ENCODE assay signal across 41 mouse cellular contexts in the genomic region with DNA sequence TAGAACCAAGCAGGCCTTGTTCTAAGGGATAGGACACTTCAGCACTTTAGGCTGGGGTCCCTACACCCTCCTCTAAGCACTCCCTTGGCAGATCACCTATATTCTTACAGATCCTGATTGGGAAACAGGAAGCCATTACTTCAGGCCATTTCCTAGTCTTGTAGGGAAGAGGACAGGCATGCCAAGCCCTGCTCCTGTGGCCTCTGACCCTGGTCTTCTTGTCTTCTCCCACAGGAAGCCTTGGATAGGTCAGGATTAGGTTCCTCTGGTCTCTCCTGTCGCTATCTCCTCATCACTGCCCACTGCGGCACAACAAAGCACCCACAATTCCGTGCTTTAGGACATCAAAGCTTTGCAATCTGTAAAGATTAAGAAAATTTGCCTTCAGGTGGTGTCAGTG. TPM values are rescaled to one million over a fixed set of nuclear protein-coding genes. Genes with fewer than 3 reads are reported as not detected.
A peak's percentile ranks its signal among the peaks of the same experiment; 100 is the strongest.
DNase-seq lines count a peak whose midpoint lies in the region; ATAC-seq and TF ChIP-seq lines count a peak whose summit lies in the region.
"Had no signal": no experiment of that assay in that cellular context is flagged by ENCODE, and none has a peak within 500 bp of the region (broad histone marks: within the 10 kb centered on the region; RNA-seq: fewer than 3 reads in every experiment).

No protein-coding gene starts in this region.

- WGBS in heart, embryonic 11.5 days (ENCODE audit: insufficient replicate concordance), result 58% methylated on average over 3 of the region's 3 CpGs
- 57% methylated on average over 3 of the region's 3 CpGs for WGBS in bone marrow, adult 2 months
- WGBS in kidney, embryonic 14.5 days, result 74% methylated on average over 3 of the region's 3 CpGs
- WGBS in forebrain, embryonic 15.5 days, result 91% methylated on average over 3 of the region's 3 CpGs

- H3K4me2 ChIP-seq in heart, embryonic 11.5 days, result no peak overlapping the region
- H3K4me2 ChIP-seq in kidney, embryonic 14.5 days (replicated peaks; ENCODE audit: low read depth, low read length), result no peak overlapping the region
- no peak overlapping the region for H3K4me2 ChIP-seq in forebrain, embryonic 15.5 days (replicated peaks)
- H3K4me2 ChIP-seq: embryonic facial prominence, embryonic 13.5 days; hindbrain, embryonic 15.5 days; limb, embryonic 15.5 days; liver, embryonic 13.5 days had no signal

- H3K36me3 ChIP-seq in heart, embryonic 11.5 days (ENCODE audit: control insufficient read depth, insufficient read depth, low read length), result no peaks in the 10 kb centered on the region
- no peaks in the 10 kb centered on the region for H3K36me3 ChIP-seq in kidney, embryonic 14.5 days (ENCODE audit: control insufficient read depth, insufficient read depth, low read length)
- no peaks in the 10 kb centered on the region for H3K36me3 ChIP-seq in forebrain, embryonic 15.5 days
- H3K36me3 ChIP-seq: embryonic facial prominence, embryonic 13.5 days; forebrain, embryonic 10.5 days; heart, embryonic 10.5 days; hindbrain, embryonic 10.5 days; hindbrain, embryonic 15.5 days; limb, embryonic 10.5 days; limb, embryonic 15.5 days; liver, embryonic 13.5 days had no signal

- no peak for TF ChIP-seq POLR2A in bone marrow, adult 2 months (IDR thresholded peaks at IDR 0.05; ENCODE audit: borderline replicate concordance, control insufficient read depth, low read depth, low read length)

- H3K27me3 ChIP-seq in heart, embryonic 11.5 days (ENCODE audit: control insufficient read depth, insufficient read depth, low read length), result no peaks in the 10 kb centered on the region
- no peaks in the 10 kb centered on the region for H3K27me3 ChIP-seq in kidney, embryonic 14.5 days (ENCODE audit: control insufficient read depth, insufficient read depth, low read length)
- H3K27me3 ChIP-seq in forebrain, embryonic 15.5 days, result no peaks in the 10 kb centered on the region
- H3K27me3 ChIP-seq: hindbrain, embryonic 15.5 days; limb, embryonic 15.5 days; Patski had no signal

- H3K27ac ChIP-seq in heart, embryonic 11.5 days (ENCODE audit: low read depth, low read length), result no peak overlapping the region
- peak overlapping the region; percentile 19 for H3K27ac ChIP-seq in bone marrow, adult 2 months (ENCODE audit: control insufficient read depth, insufficient read depth, low read depth, low read length, poor library complexity)
- peak overlapping the region; percentile 38; the same call in 1 of the 2 replicates for H3K27ac ChIP-seq in kidney, embryonic 14.5 days (ENCODE audit: low read depth, low read length)
- no peak overlapping the region for H3K27ac ChIP-seq in forebrain, embryonic 15.5 days (replicated peaks)
- H3K27ac ChIP-seq: embryonic facial prominence, embryonic 13.5 days; forebrain, embryonic 10.5 days; heart, embryonic 10.5 days; hindbrain, embryonic 10.5 days; hindbrain, embryonic 15.5 days; limb, embryonic 10.5 days; limb, embryonic 15.5 days; liver, embryonic 13.5 days; stomach, postnatal 0 days had no signal

- DNase-seq in heart, adult 11 months, result peak; percentile 87
- peak; percentile 45 for DNase-seq in kidney, postnatal 14 days
- no peak for DNase-seq in spleen, postnatal 14 days (ENCODE audit: low spot score in 2 of 2)
- no peak for DNase-seq in adrenal gland, postnatal 10 days
- DNase-seq: cerebellum, adult 8-10 months; cerebellum, postnatal 36 days; layer of hippocampus, postnatal 36 days; liver, embryonic 13.5 days; lung, adult 18-20 months; lung, postnatal 4 days; midbrain, embryonic 14.5 days; right cerebral cortex, postnatal 25 days; spleen, adult 18-20 months; thymus, adult 18-20 months; thymus, postnatal 25 days had no signal

- no peak for TF ChIP-seq CTCF in bone marrow, adult 2 months (IDR thresholded peaks at IDR 0.05; ENCODE audit: control insufficient read depth, insufficient read depth, low read length)

- H3K4me1 ChIP-seq in heart, embryonic 11.5 days (ENCODE audit: control insufficient read depth, insufficient read depth, low read length), result no peaks in the 10 kb centered on the region; the same call in none of the 2 replicates
- H3K4me1 ChIP-seq in bone marrow, adult 2 months (ENCODE audit: control insufficient read depth, insufficient read depth, low read length), result peaks cover 17% of the 10 kb centered on the region
- no peaks in the 10 kb centered on the region for H3K4me1 ChIP-seq in kidney, embryonic 14.5 days (ENCODE audit: control insufficient read depth, insufficient read depth, low read length)
- peaks cover 4% of the 10 kb centered on the region; the same call in 1 of the 2 replicates for H3K4me1 ChIP-seq in forebrain, embryonic 15.5 days
- H3K4me1 ChIP-seq: limb, embryonic 15.5 days had no signal

- ATAC-seq in heart, embryonic 11.5 days (replicated peaks; ENCODE audit: insufficient number of reproducible peaks, low FRiP score, low TSS enrichment), result no peak
- no peak for ATAC-seq in kidney, embryonic 14.5 days (ENCODE audit: low FRiP score, low TSS enrichment)
- ATAC-seq in forebrain, embryonic 15.5 days (replicated peaks), result no peak
- ATAC-seq: forebrain, embryonic 16.5 days; inflammation-experienced regulatory T-cells, adult 6 months; lung, postnatal 0 days; Patski had no signal

- H3K9me3 ChIP-seq in heart, embryonic 11.5 days (replicated peaks; ENCODE audit: control insufficient read depth, low read length), result no peaks in the 10 kb centered on the region
- no peaks in the 10 kb centered on the region for H3K9me3 ChIP-seq in kidney, embryonic 14.5 days (ENCODE audit: control insufficient read depth, low read length)
- no peaks in the 10 kb centered on the region for H3K9me3 ChIP-seq in forebrain, embryonic 15.5 days
- H3K9me3 ChIP-seq: embryonic facial prominence, embryonic 13.5 days; forebrain, embryonic 10.5 days; heart, embryonic 10.5 days; hindbrain, embryonic 10.5 days; hindbrain, embryonic 15.5 days; limb, embryonic 10.5 days; limb, embryonic 15.5 days; liver, embryonic 13.5 days had no signal

- H3K4me3 ChIP-seq in heart, embryonic 11.5 days (ENCODE audit: low read depth, low read length), result no peak overlapping the region
- H3K4me3 ChIP-seq in bone marrow, adult 2 months (replicated peaks; ENCODE audit: control insufficient read depth, low read depth, low read length), result no peak overlapping the region
- H3K4me3 ChIP-seq in kidney, embryonic 14.5 days (ENCODE audit: low read length), result no peak overlapping the region
- no peak overlapping the region for H3K4me3 ChIP-seq in forebrain, embryonic 15.5 days
- H3K4me3 ChIP-seq: embryonic facial prominence, embryonic 13.5 days; forebrain, embryonic 10.5 days; heart, embryonic 10.5 days; hindbrain, embryonic 10.5 days; hindbrain, embryonic 15.5 days; limb, embryonic 10.5 days; limb, embryonic 15.5 days; liver, embryonic 13.5 days had no signal

- H3K9ac ChIP-seq in heart, embryonic 11.5 days (ENCODE audit: low read depth, low read length), result no peak overlapping the region
- H3K9ac ChIP-seq in kidney, embryonic 14.5 days (ENCODE audit: low read depth, low read length), result no peak overlapping the region
- no peak overlapping the region for H3K9ac ChIP-seq in forebrain, embryonic 15.5 days (replicated peaks)
- H3K9ac ChIP-seq: embryonic facial prominence, embryonic 13.5 days; hindbrain, embryonic 15.5 days; limb, embryonic 15.5 days; liver, embryonic 13.5 days had no signal

RNA-seq across cellular contexts. Expression of gene Gm10160, which starts 3.9 kb away (rescaled TPM):
- not detected in 2 replicates for polyA plus RNA-seq in heart, embryonic 11.5 days (2014; fragmentation: Nextera tagmentation; extraction: Ambion mirVana)
- not detected in 2 replicates for polyA plus RNA-seq in bone marrow, adult 2 months (2011; ENCODE audit: insufficient read depth, insufficient read length, low replicate concordance, missing spikeins)
- not detected in 2 replicates for polyA plus RNA-seq in kidney, embryonic 14.5 days (2014; fragmentation: Nextera tagmentation; extraction: Ambion mirVana)
- not detected in 2 replicates for polyA plus RNA-seq in forebrain, embryonic 15.5 days (2015; fragmentation: Nextera tagmentation; extraction: Ambion mirVana)
- total RNA-seq in adrenal gland, postnatal 10 days (2021), result not detected
- total RNA-seq: adrenal gland, postnatal 36 days; gastrocnemius, adult 8-10 months; layer of hippocampus, postnatal 36 days; left cerebral cortex, postnatal 10 days; megakaryocyte-erythroid progenitor cell, adult 5-6 weeks; MEL; neutrophil, adult 5-6 weeks had no signal
- polyA plus RNA-seq: embryonic facial prominence, embryonic 13.5 days; forebrain, embryonic 10.5 days; forebrain, embryonic 16.5 days; gonadal fat pad, adult 2 months; heart, embryonic 10.5 days; heart, embryonic 16.5 days; hindbrain, embryonic 10.5 days; hindbrain, embryonic 15.5 days; inflammation-experienced regulatory T-cells, adult 6 months; large intestine, adult 2 months; limb, embryonic 10.5 days; limb, embryonic 15.5 days; liver, embryonic 13.5 days; lung, postnatal 0 days; midbrain, embryonic 14.5 days; neural tube, embryonic 11.5 days; Patski; stomach, postnatal 0 days had no signal

RNA-seq across cellular contexts. Expression of gene Tm6sf1, which starts 7.1 kb away (rescaled TPM):
- polyA plus RNA-seq in heart, embryonic 11.5 days (2014; fragmentation: Nextera tagmentation; extraction: Ambion mirVana), result 27.0 and 29.4 TPM in 2 replicates
- 13.0 and 46.2 TPM in 2 replicates for polyA plus RNA-seq in bone marrow, adult 2 months (2011; ENCODE audit: insufficient read depth, insufficient read length, low replicate concordance, missing spikeins)
- 12.0 and 16.0 TPM in 2 replicates for polyA plus RNA-seq in kidney, embryonic 14.5 days (2014; fragmentation: Nextera tagmentation; extraction: Ambion mirVana)
- polyA plus RNA-seq in forebrain, embryonic 15.5 days (2015; fragmentation: Nextera tagmentation; extraction: Ambion mirVana), result 7.1 and 7.6 TPM in 2 replicates
- 10 to 100 TPM; 15.8 to 21.2 TPM for total RNA-seq in adrenal gland, postnatal 10 days (2021)

RNA-seq across cellular contexts. Expression of gene Btbd1, which starts 22.5 kb away (rescaled TPM):
- polyA plus RNA-seq in heart, embryonic 11.5 days (2014; fragmentation: Nextera tagmentation; extraction: Ambion mirVana), result 94.0 and 94.8 TPM in 2 replicates
- 20.6 and 37.0 TPM in 2 replicates for polyA plus RNA-seq in bone marrow, adult 2 months (2011; ENCODE audit: insufficient read depth, insufficient read length, low replicate concordance, missing spikeins)
- 54.7 and 88.8 TPM in 2 replicates for polyA plus RNA-seq in kidney, embryonic 14.5 days (2014; fragmentation: Nextera tagmentation; extraction: Ambion mirVana)
- polyA plus RNA-seq in forebrain, embryonic 15.5 days (2015; fragmentation: Nextera tagmentation; extraction: Ambion mirVana), result 96.3 and 108 TPM in 2 replicates
- total RNA-seq in adrenal gland, postnatal 10 days (2021), result 100 to 1,000 TPM; 116 to 135 TPM

Comparison
In these comparisons a context has a peak if more than half of its experiments do, and no peak if none do; other contexts are left out.
1. DNase-seq: peak in heart, adult 11 months (single experiment) and kidney, postnatal 14 days (single experiment); none in spleen, postnatal 14 days (0 of 2) and adrenal gland, postnatal 10 days (single experiment).
2. H3K27ac ChIP-seq: peak in bone marrow, adult 2 months (single experiment) and kidney, embryonic 14.5 days (single experiment); none in heart, embryonic 11.5 days (single experiment) and forebrain, embryonic 15.5 days (single experiment).